16 mouse cellular contexts compared by ENCODE assay signal in genomic region chr14:107901823-107902222, GRCm38 (mm10).
"Had no signal": no experiment of that assay in that cellular context is flagged by ENCODE, and none has a peak within 500 bp of the region (broad histone marks: within the 10 kb centered on the region; RNA-seq: fewer than 3 reads in every experiment).

No protein-coding gene starts in this region.

- H3K4me3 ChIP-seq: neural tube, embryonic 13.5 days; neural tube, embryonic 15.5 days; stomach, embryonic 15.5 days had no signal

- H3K9ac ChIP-seq: neural tube, embryonic 13.5 days; neural tube, embryonic 15.5 days; stomach, embryonic 15.5 days had no signal

- DNase-seq: retina, postnatal 1 day; right cerebral cortex, adult 18-20 months; right cerebral cortex, postnatal 14 days; right cerebral cortex, postnatal 25 days; right cerebral cortex, postnatal 4 days; spleen, adult 18-20 months; thymus, adult 18-20 months; thymus, adult 2 months; thymus, postnatal 14 days; thymus, postnatal 25 days; thymus, postnatal 36 days; thymus, postnatal 4 days had no signal

- H3K36me3 ChIP-seq: neural tube, embryonic 13.5 days; neural tube, embryonic 15.5 days; stomach, embryonic 15.5 days had no signal

- H3K27ac ChIP-seq: neural tube, embryonic 13.5 days; neural tube, embryonic 15.5 days; stomach, embryonic 15.5 days; stomach, postnatal 0 days had no signal

- H3K4me1 ChIP-seq: neural tube, embryonic 13.5 days; neural tube, embryonic 15.5 days; stomach, embryonic 15.5 days had no signal

- H3K27me3 ChIP-seq: neural tube, embryonic 13.5 days; neural tube, embryonic 15.5 days; stomach, embryonic 15.5 days had no signal

- H3K9me3 ChIP-seq: neural tube, embryonic 13.5 days; neural tube, embryonic 15.5 days; stomach, embryonic 15.5 days had no signal
